Mouse (Mus musculus) erythroblast, embryonic 14.5 days (primary cell): ENCODE results near the gene Echdc2.

ENCODE experiments used
- GATA1 ChIP-seq: IDR thresholded peaks from 2 replicates; pipeline ENCODE4 v1.6.1; 2012; ENCODE audit warnings: low read length, inconsistent platforms, mixed read lengths
- TAL1 ChIP-seq: IDR thresholded peaks from 3 replicates; pipeline ENCODE4 v1.6.1; 2012; ENCODE audit warnings: low read length, inconsistent platforms, mixed read lengths

- TF ChIP-seq GATA1 (no peak), TAL1 (no peak)
Observed at GRCm38 (mm10) chr4:108116466-108116865, 48.8 kb upstream of the Echdc2 start.
